Mouse (Mus musculus): ENCODE measurements around the gene Chpt1. TPM values are rescaled to one million over a fixed set of nuclear protein-coding genes. Genes with fewer than 3 reads are reported as not detected.
A peak's percentile ranks its signal among the peaks of the same experiment; 100 is the strongest.
"Not testable (repeated sequence)": the region's sequence is repeated elsewhere in the genome, so short reads cannot be mapped to it uniquely, and the experiment has no call there.

Chpt1 gene
- polyA plus RNA-seq (2016; fragmentation: Nextera tagmentation; extraction: Ambion mirVana), result 27.9 and 30.8 TPM in 2 replicates

DNA sequence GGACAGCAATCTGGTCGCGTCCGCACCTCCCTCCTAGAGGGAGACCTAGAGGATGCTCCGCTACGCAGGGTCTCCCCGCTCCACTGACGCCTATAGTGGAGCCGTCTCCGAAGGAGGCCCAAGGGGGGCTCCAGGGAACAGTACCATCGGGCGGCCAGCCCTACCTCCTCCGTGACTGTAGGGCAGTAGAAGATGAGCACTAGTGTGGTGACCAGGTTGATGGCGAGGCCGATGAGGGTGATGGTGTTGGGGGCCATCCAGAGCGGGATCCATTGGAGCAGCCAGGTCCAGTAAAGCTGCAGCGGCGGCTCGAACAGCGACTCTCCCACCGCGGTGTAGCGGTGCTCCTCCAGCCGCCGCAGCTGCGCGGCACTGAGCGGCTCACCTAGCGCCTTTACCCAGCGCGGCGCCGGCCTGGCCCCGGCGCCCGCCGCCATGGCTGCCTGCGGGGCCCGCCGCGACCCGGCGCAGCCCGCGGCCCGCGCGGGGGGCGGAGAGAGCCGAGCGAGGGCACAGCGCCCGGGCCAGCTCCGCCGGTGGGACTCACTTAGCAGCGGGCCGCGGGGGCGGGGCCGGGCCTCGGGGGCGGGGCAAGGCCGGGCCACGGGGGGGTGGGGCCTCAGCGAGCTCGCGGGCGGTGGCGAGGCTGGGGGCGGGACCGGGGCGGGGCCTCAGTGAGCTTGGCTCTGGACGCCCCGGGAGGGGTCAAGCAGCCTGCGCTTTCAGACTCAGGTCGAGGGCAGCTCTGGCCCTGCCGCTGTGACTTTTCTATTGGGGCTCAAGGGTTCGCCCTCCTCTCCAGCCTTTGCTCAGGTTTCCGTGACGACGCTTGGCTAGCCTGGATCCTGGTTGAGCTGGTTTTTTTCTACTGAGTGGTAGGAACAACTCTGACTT is at the start of gene Chpt1:
Gene Chpt1, minus strand, starts transcription at position 653 of the 894 bp plus-strand sequence.
- Histone ChIP-seq H3K36me3 (no peaks in the 10 kb centered on the region), H3K9me3 (no peaks in the 10 kb centered on the region), H3K27me3 (no peaks in the 10 kb centered on the region), H3K4me1 (peaks cover 23% of the 10 kb centered on the region), H3K4me2 (replicated peaks) (peak within 1 kb of the TSS; percentile 86), H3K9ac (peak within 1 kb of the TSS; percentile 79), H3K4me3 (peak within 1 kb of the TSS; percentile 69), H3K27ac (peak within 1 kb of the TSS; percentile 73)
- WGBS, result under 1% methylated on average over 55 of the region's 80 CpGs
- peak; percentile 94 for ATAC-seq (ENCODE audit: insufficient number of reproducible peaks, insufficient read depth, low FRiP score, low TSS enrichment)

DNA sequence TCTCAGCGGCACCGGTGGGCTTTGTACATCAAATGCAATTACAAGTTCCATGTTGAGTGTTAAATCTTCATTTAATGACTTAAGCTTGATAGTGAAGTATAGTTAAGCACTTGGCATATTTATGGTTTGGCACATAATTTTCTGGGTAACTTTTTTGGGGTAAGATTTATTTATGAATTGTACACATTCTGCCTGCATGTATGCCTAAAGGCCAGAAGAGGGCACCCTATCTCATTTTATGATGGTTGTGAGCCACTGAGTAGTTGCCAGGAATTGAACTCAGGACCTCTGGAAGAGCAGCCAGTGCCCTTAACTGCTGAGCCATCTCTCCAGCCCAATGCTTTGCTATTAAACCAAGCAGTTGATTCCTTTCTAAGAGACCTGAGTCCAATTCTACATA is 48.9 kb upstream of the Chpt1 start:
- no peaks in the 10 kb centered on the region for H3K4me1 ChIP-seq
- 87% methylated on average over 2 of the region's 2 CpGs for WGBS
- H3K4me2 ChIP-seq (replicated peaks), result no peak overlapping the region
- no peak overlapping the region for H3K9ac ChIP-seq
- H3K36me3 ChIP-seq, result no peaks in the 10 kb centered on the region
- H3K9me3 ChIP-seq, result 0 out of 2 replicates have a peak, but pooled peaks cover 4% of the 10 kb centered on the region
- no peak for ATAC-seq (ENCODE audit: insufficient number of reproducible peaks, insufficient read depth, low FRiP score, low TSS enrichment)
- H3K27me3 ChIP-seq, result no peaks in the 10 kb centered on the region
- H3K4me3 ChIP-seq, result no peak overlapping the region
- H3K27ac ChIP-seq, result no peak overlapping the region

DNA sequence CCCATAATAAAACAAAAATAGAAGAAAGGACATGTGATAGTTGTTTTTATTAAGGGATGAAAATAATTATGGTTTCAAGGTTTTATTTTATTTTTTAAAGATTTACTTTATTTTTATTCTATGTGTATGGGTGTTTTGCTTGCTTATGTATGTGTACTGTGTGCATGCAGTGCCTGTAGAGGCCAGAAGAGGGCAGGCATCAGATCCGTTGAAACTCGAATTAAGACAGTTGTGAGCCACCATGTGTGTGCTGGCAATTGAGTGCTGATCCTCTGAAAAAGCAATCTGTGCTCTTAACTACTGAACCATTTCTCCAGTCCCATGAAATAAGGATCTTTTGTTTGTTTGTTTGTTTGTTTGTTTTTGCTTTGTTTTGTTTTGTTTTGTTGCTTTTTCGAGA is 46.4 kb upstream of the Chpt1 start:
- Histone ChIP-seq H3K4me2 (replicated peaks) (no peak overlapping the region), H3K9ac (no peak overlapping the region), H3K36me3 (no peaks in the 10 kb centered on the region), H3K27me3 (no peaks in the 10 kb centered on the region), H3K4me3 (no peak overlapping the region), H3K4me1 (no peaks in the 10 kb centered on the region), H3K27ac (no peak overlapping the region), H3K9me3 (0 out of 2 replicates have a peak, but pooled peaks cover 4% of the 10 kb centered on the region)
- WGBS, result 83% methylated on average over 3 of the region's 3 CpGs
- ATAC-seq (ENCODE audit: insufficient number of reproducible peaks, insufficient read depth, low FRiP score, low TSS enrichment), result no peak

DNA sequence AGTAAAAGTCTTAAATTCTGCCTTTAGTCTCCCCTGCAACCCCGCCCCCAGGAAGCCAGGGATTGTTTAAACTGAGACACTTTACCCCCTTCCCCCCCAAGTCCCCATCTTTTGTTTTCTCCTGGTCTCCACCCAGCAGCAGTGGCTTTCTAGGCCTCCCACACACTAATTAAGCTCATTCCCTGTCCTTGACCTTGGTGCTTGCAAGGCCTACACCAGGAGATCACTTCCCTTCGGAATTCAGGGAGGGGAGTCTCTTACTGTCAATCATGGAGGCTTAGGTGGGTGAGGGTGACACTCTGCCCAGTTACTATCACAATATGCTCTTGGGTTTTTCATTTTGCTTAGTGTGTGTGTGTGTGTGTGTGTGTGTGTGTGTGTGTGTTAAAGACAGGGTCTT is 43.8 kb upstream of the Chpt1 start:
- H3K27ac ChIP-seq, result no peak overlapping the region
- H3K9me3 ChIP-seq, result 0 out of 2 replicates have a peak, but pooled peaks cover 4% of the 10 kb centered on the region
- no peak for ATAC-seq (ENCODE audit: insufficient number of reproducible peaks, insufficient read depth, low FRiP score, low TSS enrichment)
- no peak overlapping the region for H3K4me2 ChIP-seq (replicated peaks)
- H3K4me3 ChIP-seq, result no peak overlapping the region
- no peak overlapping the region for H3K9ac ChIP-seq
- 44% methylated on average over 2 of the region's 2 CpGs for WGBS
- H3K27me3 ChIP-seq, result no peaks in the 10 kb centered on the region
- no peaks in the 10 kb centered on the region for H3K36me3 ChIP-seq
- H3K4me1 ChIP-seq, result no peaks in the 10 kb centered on the region

DNA sequence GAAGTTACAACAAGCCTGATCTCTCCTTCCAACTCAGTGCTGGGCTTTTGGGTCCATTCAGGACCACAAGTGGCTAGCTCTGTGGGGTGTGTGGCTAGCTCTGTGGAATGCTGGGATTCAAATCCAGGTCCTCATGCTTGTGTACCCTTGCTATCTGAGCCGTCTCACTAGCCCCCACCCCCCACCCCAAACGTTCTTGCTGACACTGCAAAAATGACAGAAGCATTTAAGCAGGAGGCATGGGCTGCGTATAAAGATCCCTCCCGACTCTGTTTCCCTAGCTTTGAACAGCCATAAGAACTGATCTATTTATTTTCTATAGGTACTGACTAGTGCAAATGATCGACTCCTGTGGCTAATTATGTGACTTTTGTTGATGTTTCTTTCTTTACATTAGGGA is 26.8 kb upstream of the Chpt1 start:
- no peaks in the 10 kb centered on the region for H3K27me3 ChIP-seq
- no peak overlapping the region for H3K9ac ChIP-seq
- H3K4me2 ChIP-seq (replicated peaks), result no peak overlapping the region
- no peak overlapping the region for H3K27ac ChIP-seq
- H3K9me3 ChIP-seq, result no peaks in the 10 kb centered on the region
- H3K4me1 ChIP-seq, result no peaks in the 10 kb centered on the region
- H3K4me3 ChIP-seq, result no peak overlapping the region
- 69% methylated on average over 5 of the region's 5 CpGs for WGBS
- H3K36me3 ChIP-seq, result no peaks in the 10 kb centered on the region
- no peak for ATAC-seq (ENCODE audit: insufficient number of reproducible peaks, insufficient read depth, low FRiP score, low TSS enrichment)

DNA sequence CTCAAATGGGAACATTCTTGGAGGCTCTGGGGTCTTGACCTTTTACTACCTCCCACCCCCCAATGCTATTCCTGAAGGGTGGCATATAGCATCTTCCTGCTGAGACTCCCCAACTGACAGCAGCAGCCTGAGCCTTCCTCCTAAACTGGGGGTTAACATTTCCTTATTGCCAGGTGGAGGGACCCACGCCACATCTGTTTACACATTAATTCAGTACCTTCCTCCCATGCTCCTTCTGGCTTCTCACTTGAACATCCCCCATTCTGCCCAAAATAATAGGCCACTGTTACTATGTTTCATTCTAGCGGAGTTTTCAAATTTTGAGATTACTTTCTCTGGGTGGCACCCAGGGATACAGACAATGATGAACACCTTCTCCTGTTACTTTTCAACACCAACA is 20.1 kb upstream of the Chpt1 start:
- Histone ChIP-seq H3K36me3 (no peaks in the 10 kb centered on the region), H3K9me3 (no peaks in the 10 kb centered on the region), H3K9ac (no peak overlapping the region), H3K4me2 (replicated peaks) (no peak overlapping the region), H3K27ac (no peak overlapping the region), H3K4me3 (no peak overlapping the region), H3K27me3 (no peaks in the 10 kb centered on the region), H3K4me1 (no peaks in the 10 kb centered on the region)
- no peak for ATAC-seq (ENCODE audit: insufficient number of reproducible peaks, insufficient read depth, low FRiP score, low TSS enrichment)
- 78% methylated on average over 2 of the region's 2 CpGs for WGBS

DNA sequence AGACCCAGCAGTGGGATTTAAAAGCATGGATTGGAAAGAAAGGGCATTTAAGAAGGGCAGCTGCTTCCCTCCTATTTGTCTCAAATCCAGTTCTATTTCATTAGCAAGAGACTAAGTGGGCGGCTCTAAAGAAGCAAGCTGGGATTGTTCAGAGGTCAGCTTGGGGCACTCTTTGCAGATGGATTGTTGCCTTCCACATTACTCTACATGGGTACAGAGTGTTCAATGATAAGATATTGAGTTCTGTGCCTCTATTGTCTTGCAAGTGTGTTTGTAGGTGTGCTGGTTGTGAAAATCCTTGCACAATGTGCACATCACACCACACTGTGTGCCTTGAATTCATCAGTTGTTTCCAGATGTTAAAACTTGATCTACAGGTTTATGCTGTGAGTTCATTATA is 19.3 kb upstream of the Chpt1 start:
- Histone ChIP-seq H3K36me3 (no peaks in the 10 kb centered on the region), H3K4me1 (no peaks in the 10 kb centered on the region), H3K4me2 (replicated peaks) (no peak overlapping the region), H3K4me3 (no peak overlapping the region), H3K27ac (no peak overlapping the region), H3K27me3 (no peaks in the 10 kb centered on the region), H3K9me3 (no peaks in the 10 kb centered on the region), H3K9ac (no peak overlapping the region)
- 77% methylated on average over 1 of the region's 1 CpGs for WGBS
- no peak for ATAC-seq (ENCODE audit: insufficient number of reproducible peaks, insufficient read depth, low FRiP score, low TSS enrichment)

DNA sequence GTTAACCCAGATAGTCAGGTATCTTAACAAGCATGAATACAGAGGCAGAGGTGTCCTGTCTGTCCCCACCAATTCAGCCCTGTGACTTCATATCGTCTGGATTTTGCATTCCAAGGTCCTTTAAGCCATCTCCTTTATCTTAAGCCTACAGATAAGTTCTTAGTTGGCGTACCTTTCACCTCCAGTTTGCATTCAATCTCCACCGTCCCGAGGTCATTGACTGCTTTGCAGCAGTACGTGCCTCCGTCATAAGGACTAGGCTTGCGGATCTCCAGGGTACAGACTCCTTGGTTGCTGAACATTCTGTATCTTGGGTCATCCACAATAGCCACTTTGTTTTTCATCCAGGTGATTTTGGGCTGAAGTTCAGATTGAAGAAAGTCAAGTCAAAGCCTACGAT is 18.9 kb upstream of the Chpt1 start:
- Histone ChIP-seq H3K4me2 (replicated peaks) (no peak overlapping the region), H3K36me3 (no peaks in the 10 kb centered on the region), H3K27me3 (no peaks in the 10 kb centered on the region), H3K4me3 (no peak overlapping the region), H3K4me1 (no peaks in the 10 kb centered on the region), H3K9ac (no peak overlapping the region), H3K27ac (no peak overlapping the region), H3K9me3 (no peaks in the 10 kb centered on the region)
- no peak for ATAC-seq (ENCODE audit: insufficient number of reproducible peaks, insufficient read depth, low FRiP score, low TSS enrichment)
- 91% methylated on average over 8 of the region's 8 CpGs for WGBS

DNA sequence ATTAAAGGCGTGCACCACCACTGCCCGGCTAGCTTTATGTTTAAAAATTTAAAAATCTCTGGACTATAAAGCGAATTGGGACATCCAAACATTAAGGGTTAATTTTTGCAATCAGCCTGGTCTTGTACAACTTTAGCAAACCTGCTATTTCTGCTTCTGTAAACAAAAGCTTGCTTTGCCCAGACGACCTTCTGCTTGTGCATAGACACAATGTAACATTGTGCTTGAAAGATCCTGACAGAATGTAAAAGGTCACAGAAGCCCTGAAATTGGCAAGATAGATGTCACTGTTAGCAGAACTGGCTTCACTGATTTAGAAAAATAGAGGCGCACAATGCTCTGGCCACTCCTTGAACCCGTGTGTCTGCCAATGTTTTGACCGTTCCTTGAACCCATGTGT is 11.2 kb upstream of the Chpt1 start:
- not testable (repeated sequence) for H3K36me3 ChIP-seq; H3K27me3 ChIP-seq; H3K9me3 ChIP-seq; H3K27ac ChIP-seq; H3K4me1 ChIP-seq; H3K9ac ChIP-seq; H3K4me3 ChIP-seq; ATAC-seq (ENCODE audit: insufficient number of reproducible peaks, insufficient read depth, low FRiP score, low TSS enrichment); H3K4me2 ChIP-seq (replicated peaks)
- WGBS, result 76% methylated on average over 7 of the region's 7 CpGs

DNA sequence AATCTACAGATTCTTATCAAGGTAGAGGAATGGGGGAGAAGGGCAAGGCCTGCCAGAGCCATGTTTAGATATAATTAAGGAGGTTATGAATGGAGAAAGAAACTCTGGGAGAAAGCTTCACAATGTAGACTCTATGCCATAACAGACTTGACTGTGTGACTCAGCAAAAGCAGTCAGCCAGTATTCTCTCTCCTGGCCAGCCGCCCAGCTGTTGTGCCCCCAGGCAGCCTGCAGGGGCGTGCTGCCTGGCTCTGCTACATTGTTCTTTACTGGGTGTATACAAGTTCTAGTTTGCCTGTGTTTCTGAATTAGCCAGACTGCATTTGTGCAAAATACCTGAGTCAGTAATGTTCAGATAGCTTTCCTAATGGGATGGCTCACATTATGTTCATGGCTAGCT is 10.6 kb upstream of the Chpt1 start:
- Histone ChIP-seq H3K4me2 (replicated peaks) (no peak overlapping the region), H3K27me3 (no peaks in the 10 kb centered on the region), H3K4me1 (no peaks in the 10 kb centered on the region), H3K36me3 (no peaks in the 10 kb centered on the region), H3K4me3 (no peak overlapping the region), H3K9ac (no peak overlapping the region), H3K9me3 (no peaks in the 10 kb centered on the region), H3K27ac (no peak overlapping the region)
- WGBS, result 53% methylated on average over 2 of the region's 2 CpGs
- ATAC-seq (ENCODE audit: insufficient number of reproducible peaks, insufficient read depth, low FRiP score, low TSS enrichment), result no peak

DNA sequence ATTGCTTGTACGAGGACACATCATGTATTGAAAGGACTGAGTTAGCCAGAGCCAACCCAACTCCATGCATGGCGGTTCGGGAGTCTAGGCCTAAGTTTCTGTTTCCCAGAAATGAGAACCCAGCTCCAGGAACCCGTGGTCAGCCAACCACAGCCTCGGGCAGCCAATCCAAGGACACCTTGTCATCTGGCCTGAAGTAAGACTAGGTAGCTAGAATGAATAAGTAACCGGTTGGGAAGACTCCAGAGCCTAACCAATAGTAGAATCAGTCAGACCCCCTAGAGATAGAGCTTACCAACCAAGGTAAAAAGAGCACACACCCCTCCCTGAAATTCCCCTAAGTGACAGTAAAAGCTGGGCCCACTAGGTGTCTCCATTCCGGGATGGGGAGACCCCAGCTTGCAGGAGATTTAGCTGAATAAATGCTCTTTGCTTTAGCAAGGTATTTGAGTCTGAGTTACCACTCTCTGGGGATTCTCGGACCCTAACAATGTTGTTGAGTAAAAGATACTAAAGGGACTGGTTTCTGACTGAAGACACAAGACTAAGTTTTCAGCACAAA is 9.8 kb upstream of the Chpt1 start:
- Histone ChIP-seq H3K27ac (no peak overlapping the region), H3K9me3 (no peaks in the 10 kb centered on the region), H3K9ac (no peak overlapping the region), H3K36me3 (no peaks in the 10 kb centered on the region), H3K27me3 (no peaks in the 10 kb centered on the region), H3K4me3 (no peak overlapping the region), H3K4me1 (no peaks in the 10 kb centered on the region), H3K4me2 (replicated peaks) (no peak overlapping the region)
- 72% methylated on average over 8 of the region's 8 CpGs for WGBS
- ATAC-seq (ENCODE audit: insufficient number of reproducible peaks, insufficient read depth, low FRiP score, low TSS enrichment), result no peak

DNA sequence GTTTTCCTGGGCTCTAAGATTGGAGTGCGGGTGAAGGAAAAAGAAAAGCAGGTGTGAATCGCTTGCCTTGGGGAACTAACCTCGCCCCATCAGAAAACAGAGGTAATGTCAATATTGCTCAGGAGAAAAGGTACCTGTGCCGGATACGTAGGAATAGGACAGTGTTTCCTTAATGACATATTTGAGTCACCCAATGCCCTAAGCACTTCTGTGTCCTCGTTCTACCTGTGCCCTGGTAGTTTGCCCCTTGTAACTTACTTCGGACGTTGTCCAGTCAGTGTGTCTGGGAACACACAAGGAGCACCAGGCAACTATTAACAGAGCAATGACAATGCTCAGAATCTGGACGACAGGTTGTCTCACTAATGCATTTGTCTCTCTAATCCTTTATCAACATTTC is 7.5 kb upstream of the Chpt1 start:
- ATAC-seq (ENCODE audit: insufficient number of reproducible peaks, insufficient read depth, low FRiP score, low TSS enrichment), result no peak
- no peaks in the 10 kb centered on the region for H3K9me3 ChIP-seq
- H3K4me3 ChIP-seq, result no peak overlapping the region
- no peaks in the 10 kb centered on the region for H3K36me3 ChIP-seq
- H3K4me1 ChIP-seq, result no peaks in the 10 kb centered on the region
- H3K4me2 ChIP-seq (replicated peaks), result no peak overlapping the region
- WGBS, result 89% methylated on average over 9 of the region's 9 CpGs
- no peak overlapping the region for H3K27ac ChIP-seq
- no peak overlapping the region for H3K9ac ChIP-seq
- no peaks in the 10 kb centered on the region for H3K27me3 ChIP-seq
